Mouse (Mus musculus): Measurements from ENCODE around the gene Foxa3.
"Not testable (repeated sequence)": the region's sequence is repeated elsewhere in the genome, so short reads cannot be mapped to it uniquely, and the experiment has no call there.

DNA sequence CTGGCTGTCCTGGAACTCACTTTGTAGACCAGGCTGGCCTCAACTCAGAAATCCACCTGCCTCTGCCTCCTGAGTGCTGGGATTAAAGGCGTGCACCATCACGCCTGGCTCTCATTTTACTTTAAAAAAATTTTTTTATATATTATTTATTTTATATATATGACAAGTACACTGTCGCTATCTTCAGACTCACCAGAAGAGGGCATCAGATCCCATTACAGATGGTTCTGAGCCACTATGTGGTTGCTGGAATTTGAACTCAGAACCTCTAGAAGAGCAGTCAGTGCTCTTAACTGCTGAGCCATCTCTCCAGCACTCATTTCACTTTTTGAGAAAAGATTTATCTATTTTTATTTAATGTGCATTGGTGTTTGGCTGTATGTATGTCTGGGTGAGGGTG, 47.7 kb upstream of the Foxa3 start:
- not testable (repeated sequence) for TF ChIP-seq EP300 (IDR thresholded peaks at IDR 0.05; ENCODE audit: low read depth)
- peak; percentile 42; the same call in 1 of the 2 replicates for TF ChIP-seq CTCF (IDR thresholded peaks at IDR 0.05; ENCODE audit: low read depth)
